Mouse (Mus musculus): ENCODE measurements around the gene Cyp17a1.

- no peak for TF ChIP-seq CTCF (IDR thresholded peaks at IDR 0.05; ENCODE audit: borderline replicate concordance, extremely low read depth, insufficient read depth, insufficient read length)
- no peak for TF ChIP-seq POLR2A (IDR thresholded peaks at IDR 0.05; ENCODE audit: borderline replicate concordance, extremely low read depth, insufficient read depth, insufficient read length, poor library complexity, severe bottlenecking)
These were observed 33.5 kb downstream of the Cyp17a1 start for GRCm38 (mm10) chr19:46639496-46639895.
